Mouse (Mus musculus) adrenal gland, adult 2 months (tissue): Measurements from ENCODE around the gene Map1b. TPM values are rescaled to one million over a fixed set of nuclear protein-coding genes. Genes with fewer than 3 reads are reported as not detected.
A peak's percentile ranks its signal among the peaks of the same experiment; 100 is the strongest.

Source experiments
- DNase-seq: peaks from one replicate; pipeline ENCODE4 v3.0.0; 2021
- polyA plus RNA-seq: library from polyadenylated mRNA; depleted of rRNA; stranded (reverse); fragments of >200 nt; gene quantifications from 2 replicates; pipeline ENCODE4 v1.2.3, GENCODE M21; 2012
- total RNA-seq, 2 experiments: library from RNA; stranded (reverse); gene quantifications; 2 replicates each; pipeline ENCODE4 v1.2.3; 2021

Gene Map1b
- total and polyA plus RNA-seq, 3 experiments: 4.0 to 110 (median 107) TPM

- DNase-seq: peak; percentile 60
Measured at GRCm38 (mm10) chr13:99410611-99411515, 105.5 kb downstream of the Map1b start.

GRCm38 (mm10) chr13:99409216-99409615, 107.1 kb downstream of the Map1b start:
- DNase-seq: no peak

- no peak for DNase-seq
Measured at GRCm38 (mm10) chr13:99399373-99399772, 117.0 kb downstream of the Map1b start.

GRCm38 (mm10) chr13:99398149-99398701, 118.1 kb downstream of the Map1b start:
- DNase-seq: peak; percentile 30

GRCm38 (mm10) chr13:99397228-99397627, 119.1 kb downstream of the Map1b start:
- no peak for DNase-seq

GRCm38 (mm10) chr13:99395531-99395930, 120.8 kb downstream of the Map1b start:
- DNase-seq: no peak

- DNase-seq: no peak
Measured at GRCm38 (mm10) chr13:99394694-99395093, 121.6 kb downstream of the Map1b start.

DNA sequence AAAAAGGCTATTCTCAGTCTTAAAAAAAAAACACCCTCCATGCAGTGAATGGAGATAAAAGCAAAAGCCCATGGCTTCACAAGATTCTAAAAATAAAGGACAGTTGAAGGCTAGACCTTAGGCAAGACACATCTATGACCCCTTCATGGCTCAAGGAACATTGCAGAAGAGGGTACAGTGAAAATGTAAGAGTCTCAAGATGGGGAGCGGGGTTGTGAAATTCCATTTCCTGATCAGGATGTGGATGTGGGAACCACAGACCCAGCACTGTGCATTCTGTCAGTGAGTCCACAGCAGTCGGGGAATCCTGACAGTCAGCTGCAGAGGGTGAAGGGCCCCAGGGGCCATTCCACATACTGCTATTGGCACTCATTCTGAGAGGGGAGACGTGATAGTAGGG, 123.2 kb downstream of the Map1b start:
- no peak for DNase-seq

DNA sequence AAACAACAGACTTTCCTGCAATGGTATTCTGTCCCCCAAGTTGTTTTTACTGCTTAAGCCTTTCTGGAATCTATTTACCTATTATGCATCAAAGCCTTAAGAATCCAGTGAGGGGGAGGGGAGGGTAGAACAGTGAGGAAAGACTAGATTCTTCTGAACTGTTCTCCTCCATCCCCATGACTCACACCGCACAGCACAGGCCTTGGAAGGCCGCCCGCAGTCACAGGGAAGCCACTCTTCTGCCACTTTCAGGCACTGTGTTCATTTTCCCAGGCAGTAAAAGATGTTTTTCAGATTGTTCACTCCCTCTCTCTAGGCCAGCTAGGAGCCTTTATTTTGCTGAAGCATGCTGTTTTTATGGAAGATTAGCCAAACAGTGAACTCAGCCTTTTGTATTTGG, 124.9 kb downstream of the Map1b start:
- DNase-seq: peak; percentile 91

- DNase-seq: no peak
Measured at GRCm38 (mm10) chr13:99387901-99388811, 128.2 kb downstream of the Map1b start.

DNA sequence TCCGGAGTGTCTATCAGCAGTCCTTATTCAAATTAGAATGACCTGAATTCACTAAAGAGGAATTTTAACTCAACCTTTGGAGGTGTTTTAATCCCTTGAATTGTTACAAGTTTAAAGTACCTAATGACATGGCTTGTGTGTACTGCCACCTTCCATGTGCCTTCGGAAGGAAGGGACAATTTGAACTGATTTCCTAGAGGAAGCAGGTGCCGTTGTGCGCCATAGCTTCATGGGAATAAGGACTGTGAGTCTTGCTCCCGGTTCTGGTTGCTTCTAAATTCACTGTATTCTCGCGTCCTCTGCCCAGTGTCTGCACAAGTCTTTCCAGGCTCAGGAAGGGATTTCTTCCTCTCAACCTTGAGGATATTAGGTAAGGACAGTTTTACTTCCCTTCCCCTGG, 130.0 kb downstream of the Map1b start:
- no peak for DNase-seq

DNA sequence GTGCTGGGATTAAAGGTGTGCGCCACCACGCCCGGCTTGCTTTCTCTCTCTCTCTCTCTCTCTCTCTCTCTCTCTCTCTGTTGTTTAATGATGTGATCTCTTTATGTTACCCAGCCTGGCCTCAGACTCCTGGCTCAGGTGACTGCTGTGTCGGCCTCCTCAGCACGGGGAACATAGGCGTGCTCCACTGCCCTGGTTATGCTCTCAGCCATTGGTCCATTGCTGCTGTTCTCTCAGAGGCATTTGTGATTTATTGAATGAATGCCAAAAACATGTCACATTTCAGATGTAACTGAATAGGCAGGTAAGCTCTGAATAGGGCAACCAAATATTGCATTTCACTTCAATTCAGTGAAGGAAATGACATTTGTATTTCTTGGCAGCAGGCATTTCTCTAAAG, 130.4 kb downstream of the Map1b start:
- DNase-seq: no peak

GRCm38 (mm10) chr13:99384555-99385203, 131.7 kb downstream of the Map1b start:
- no peak for DNase-seq

- DNase-seq: no peak
Measured at GRCm38 (mm10) chr13:99382373-99382772, 134.0 kb downstream of the Map1b start.

DNA sequence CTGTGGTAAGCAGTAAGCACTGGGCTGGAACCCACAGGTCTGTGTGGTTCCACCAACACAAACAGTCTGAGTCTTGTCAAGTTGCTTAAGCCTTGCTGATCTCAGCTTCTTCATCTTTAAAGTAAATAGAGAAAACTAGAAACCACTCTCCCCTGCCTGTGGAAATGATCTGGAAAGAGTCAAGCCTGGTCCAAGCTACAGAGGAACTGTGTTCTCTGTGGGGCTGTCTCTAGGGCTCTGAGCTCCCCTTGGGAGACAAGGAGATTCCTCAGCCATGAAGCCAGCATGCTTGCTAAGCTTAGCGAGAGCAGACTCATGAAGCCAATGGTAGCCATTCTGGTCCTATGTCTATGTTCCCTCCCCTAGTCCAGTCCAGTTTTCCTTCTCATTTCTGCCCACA, 138.1 kb downstream of the Map1b start:
- no peak for DNase-seq

DNA sequence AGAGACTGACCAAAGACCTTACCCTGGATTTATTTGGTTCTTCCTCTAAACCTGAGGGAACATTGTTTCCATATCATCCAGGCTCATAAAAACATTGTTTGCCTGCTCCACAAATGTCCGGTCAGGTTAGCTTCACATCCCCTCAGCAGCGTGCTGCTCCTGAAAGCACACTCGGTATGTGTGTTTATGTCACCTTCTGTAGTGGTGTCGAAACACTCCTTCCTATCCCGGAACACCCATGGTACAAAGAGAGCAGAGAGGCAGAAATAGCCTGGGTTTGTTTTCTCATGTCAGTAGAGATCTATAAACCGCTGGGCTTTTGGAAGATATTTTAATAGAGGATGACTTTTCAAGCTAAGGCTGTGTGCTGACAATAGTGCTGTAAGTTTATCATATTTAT, 139.3 kb downstream of the Map1b start:
- DNase-seq: no peak

- peak; percentile 81 for DNase-seq
Measured at GRCm38 (mm10) chr13:99375550-99375949, 140.8 kb downstream of the Map1b start.

- DNase-seq: no peak
Measured at GRCm38 (mm10) chr13:99374191-99374590, 142.1 kb downstream of the Map1b start.

DNA sequence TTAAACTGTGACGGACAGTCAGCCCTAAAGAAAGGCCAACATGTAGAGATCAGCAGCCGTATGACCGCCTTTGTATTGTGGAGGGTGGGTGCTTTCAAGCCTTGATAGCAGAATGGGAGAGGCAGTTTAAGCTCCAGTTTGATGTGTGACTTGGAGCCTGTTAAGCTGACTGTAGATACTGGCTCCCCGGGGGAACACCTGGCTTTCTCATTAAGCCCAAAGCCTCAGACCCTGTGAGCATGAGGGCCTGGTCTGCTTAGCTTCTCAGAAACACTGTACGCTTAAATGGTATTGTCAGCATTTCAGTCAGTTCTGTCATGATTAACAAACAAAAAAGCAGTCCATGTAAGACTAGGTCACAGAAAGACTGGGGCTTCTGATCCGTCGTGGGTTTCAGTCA, 142.7 kb downstream of the Map1b start:
- DNase-seq: no peak
